14 mouse cellular contexts compared by ENCODE assay signal in genomic region chr3:42676668-42677398, GRCm38 (mm10).
"Had no signal": no experiment of that assay in that cellular context is flagged by ENCODE, and none has a peak within 500 bp of the region (broad histone marks: within the 10 kb centered on the region; RNA-seq: fewer than 3 reads in every experiment).

No protein-coding gene starts in this region.

- H3K27ac ChIP-seq: kidney, embryonic 15.5 days; layer of hippocampus, adult 2 months; limb, embryonic 10.5 days; liver, embryonic 15.5 days; lung, embryonic 15.5 days; macrophage; midbrain, embryonic 15.5 days; neural tube, embryonic 12.5 days had no signal

- DNase-seq: lung, postnatal 14 days; thymus, postnatal 4 days had no signal

- H3K36me3 ChIP-seq: kidney, embryonic 15.5 days; limb, embryonic 10.5 days; liver, embryonic 15.5 days; lung, embryonic 15.5 days; midbrain, embryonic 15.5 days; neural tube, embryonic 12.5 days had no signal

- H3K4me2 ChIP-seq: kidney, embryonic 15.5 days; liver, embryonic 15.5 days; lung, embryonic 15.5 days; midbrain, embryonic 11.5 days; midbrain, embryonic 15.5 days; neural tube, embryonic 12.5 days had no signal

- H3K4me1 ChIP-seq: kidney, embryonic 15.5 days; limb, embryonic 10.5 days; liver, embryonic 15.5 days; lung, embryonic 15.5 days; megakaryocyte, embryonic 14.5 days; midbrain, embryonic 15.5 days; neural tube, embryonic 12.5 days had no signal

- ATAC-seq: hindbrain, embryonic 16.5 days; inflammation-experienced regulatory T-cells, adult 6 months; midbrain, embryonic 15.5 days had no signal

- H3K27me3 ChIP-seq: kidney, embryonic 15.5 days; liver, embryonic 15.5 days; lung, embryonic 15.5 days; megakaryocyte, embryonic 14.5 days; midbrain, embryonic 15.5 days; neural tube, embryonic 12.5 days had no signal

- H3K4me3 ChIP-seq: kidney, embryonic 15.5 days; layer of hippocampus, adult 2 months; limb, embryonic 10.5 days; liver, embryonic 15.5 days; lung, embryonic 15.5 days; megakaryocyte, embryonic 14.5 days; midbrain, embryonic 15.5 days; neural tube, embryonic 12.5 days had no signal

- H3K9ac ChIP-seq: kidney, embryonic 15.5 days; liver, embryonic 15.5 days; lung, embryonic 15.5 days; midbrain, embryonic 15.5 days; neural tube, embryonic 12.5 days had no signal

- H3K9me3 ChIP-seq: kidney, embryonic 15.5 days; limb, embryonic 10.5 days; liver, embryonic 15.5 days; lung, embryonic 15.5 days; megakaryocyte, embryonic 14.5 days; midbrain, embryonic 15.5 days; neural tube, embryonic 12.5 days had no signal
